Mouse (Mus musculus): ENCODE results near the gene Acap2.

GRCm38 (mm10) chr16:31167934-31168333, 33.1 kb downstream of the Acap2 start:
- TF ChIP-seq POLR2A (IDR thresholded peaks at IDR 0.05; ENCODE audit: low read depth, low read length), result no peak
- no peak for TF ChIP-seq CTCF (IDR thresholded peaks at IDR 0.05; ENCODE audit: extremely low read depth, insufficient read depth, insufficient read length, insufficient replicate concordance)
